Mouse (Mus musculus) myocyte (in vitro differentiated cells): ENCODE measurements around the gene Ttyh1. TPM values are rescaled to one million over a fixed set of nuclear protein-coding genes. Genes with fewer than 3 reads are reported as not detected.

Experiments used
- H3K27me3 ChIP-seq: one replicate; pipeline ENCODE4 v1.6.1; 2011; ENCODE audit not compliant: control insufficient read depth, insufficient read depth, insufficient read length
- H3K36me3 ChIP-seq: one replicate; pipeline ENCODE4 v1.6.1; 2011; ENCODE audit not compliant: control insufficient read depth, insufficient read depth
- H3K4me2 ChIP-seq: one replicate; pipeline ENCODE4 v1.6.1; 2011; ENCODE audit warnings: low read depth, control low read depth
- H3K4me3 ChIP-seq: one replicate; pipeline ENCODE4 v1.5.1; 2011; ENCODE audit warnings: mild to moderate bottlenecking, control low read depth, moderate library complexity
- H3K79me2 ChIP-seq: one replicate; pipeline ENCODE4 v1.6.1; 2011; ENCODE audit not compliant: control insufficient read depth, insufficient read depth
- H3ac ChIP-seq: one replicate; pipeline ENCODE4 v1.6.1; 2011; ENCODE audit not compliant: control insufficient read depth, insufficient read length
- CEBPB ChIP-seq: IDR thresholded peaks from 2 replicates; pipeline ENCODE4 v1.6.1; 2011; ENCODE audit warnings: mild to moderate bottlenecking, moderate library complexity; ENCODE audit not compliant: poor library complexity, insufficient read depth, severe bottlenecking
- E2F4 ChIP-seq: IDR thresholded peaks from one replicate; pipeline ENCODE4 v1.6.1; 2011; ENCODE audit warnings: mild to moderate bottlenecking, control low read depth, moderate library complexity; ENCODE audit not compliant: insufficient read depth
- MAX ChIP-seq: IDR thresholded peaks from one replicate; pipeline ENCODE4 v1.6.1; 2011; ENCODE audit warnings: low read depth, mild to moderate bottlenecking, control low read depth
- MYOD1 ChIP-seq, 3 experiments: IDR thresholded peaks; one replicate each; pipeline ENCODE4 v1.6.1; 2011; ENCODE audit warnings: control low read depth in 2 of 3, low read depth in 2 of 3, mild to moderate bottlenecking in 2 of 3, moderate library complexity in 1 of 3; ENCODE audit not compliant: insufficient read length in 2 of 3, control insufficient read depth in 1 of 3
- MYOG ChIP-seq, 3 experiments: IDR thresholded peaks; one replicate each; pipeline ENCODE4 v1.6.1; 2011; ENCODE audit warnings: control low read depth in 2 of 3, low read depth in 2 of 3, mild to moderate bottlenecking in 2 of 3; ENCODE audit not compliant: insufficient read length in 2 of 3, control insufficient read depth in 1 of 3, insufficient read depth in 1 of 3
- POLR2A ChIP-seq: IDR thresholded peaks from one replicate; pipeline ENCODE4 v1.6.1; 2011; ENCODE audit warnings: low read depth, mild to moderate bottlenecking, control low read depth, moderate library complexity; ENCODE audit not compliant: insufficient read length
- POLR2AphosphoS2 ChIP-seq: IDR thresholded peaks from one replicate; pipeline ENCODE4 v1.6.1; 2011; ENCODE audit warnings: low read depth, control low read depth; ENCODE audit not compliant: insufficient read length
- REST ChIP-seq: IDR thresholded peaks from one replicate; pipeline ENCODE4 v1.6.1; 2011; ENCODE audit warnings: mild to moderate bottlenecking, control low read depth, moderate library complexity; ENCODE audit not compliant: insufficient read depth, insufficient read length
- SRF ChIP-seq: IDR thresholded peaks from one replicate; pipeline ENCODE4 v1.6.1; 2011; ENCODE audit warnings: low read depth; ENCODE audit not compliant: control insufficient read depth, insufficient read length
- TCF12 ChIP-seq: IDR thresholded peaks from one replicate; pipeline ENCODE4 v1.6.1; 2011; ENCODE audit warnings: mild to moderate bottlenecking, control low read depth; ENCODE audit not compliant: poor library complexity, insufficient read depth, severe bottlenecking
- TCF3 ChIP-seq: IDR thresholded peaks from one replicate; pipeline ENCODE4 v1.6.1; 2011; ENCODE audit warnings: low read depth, control low read depth; ENCODE audit not compliant: insufficient read length
- USF1 ChIP-seq: IDR thresholded peaks from one replicate; pipeline ENCODE4 v1.6.1; 2011; ENCODE audit warnings: low read depth, mild to moderate bottlenecking, control low read depth, moderate library complexity
- polyA plus RNA-seq: library from polyadenylated mRNA; unstranded; fragments of >200 nt; fragmentation: generic; extraction: Trizol; gene quantifications from one replicate; pipeline ENCODE4 v1.2.1, GENCODE M21; 2012; ENCODE audit warnings: missing spikeins

The Ttyh1 gene
- polyA plus RNA-seq, 1 experiment, result 0.10 TPM

- Histone ChIP-seq H3K27me3 (no peaks in the 10 kb centered on the region), H3K79me2 (no peaks in the 10 kb centered on the region), H3K36me3 (no peaks in the 10 kb centered on the region), H3K4me3 (no peak overlapping the region), H3K4me2 (no peak overlapping the region), H3ac (no peak overlapping the region)
- TF ChIP-seq E2F4 (no peak), TCF12 (no peak), CEBPB (no peak), TCF3 (no peak), SRF (no peak), REST (no peak), MYOG (IDR thresholded peaks at IDR 0.05; ENCODE audit: control insufficient read depth in 1 of 3, insufficient read depth in 1 of 3, insufficient read length in 2 of 3, low read depth in 2 of 3) (no peak), POLR2A (no peak), POLR2AphosphoS2 (no peak), USF1 (no peak), MYOD1 (IDR thresholded peaks at IDR 0.05; ENCODE audit: control insufficient read depth in 1 of 3, insufficient read length in 2 of 3, low read depth in 2 of 3) (no peak), MAX (no peak)
Measured at GRCm38 (mm10) chr7:4101144-4101543, 18.1 kb upstream of the Ttyh1 start.

GRCm38 (mm10) chr7:4103411-4103810 lies 15.8 kb upstream of the Ttyh1 start:
- no peak overlapping the region for H3K4me3 ChIP-seq
- H3K4me2 ChIP-seq, result no peak overlapping the region
- H3K36me3 ChIP-seq, result no peaks in the 10 kb centered on the region
- H3K79me2 ChIP-seq, result no peaks in the 10 kb centered on the region
- TF ChIP-seq MYOG (IDR thresholded peaks at IDR 0.05; ENCODE audit: control insufficient read depth in 1 of 3, insufficient read depth in 1 of 3, insufficient read length in 2 of 3, low read depth in 2 of 3) (no peak), CEBPB (no peak), SRF (no peak), TCF3 (no peak), E2F4 (no peak)
- H3ac ChIP-seq, result no peak overlapping the region
- no peaks in the 10 kb centered on the region for H3K27me3 ChIP-seq

GRCm38 (mm10) chr7:4111766-4112165 lies 7.4 kb upstream of the Ttyh1 start:
- no peaks in the 10 kb centered on the region for H3K27me3 ChIP-seq
- no peak overlapping the region for H3K4me3 ChIP-seq
- no peak overlapping the region for H3ac ChIP-seq
- H3K36me3 ChIP-seq, result no peaks in the 10 kb centered on the region
- no peak for TF ChIP-seq CEBPB
- no peak for TF ChIP-seq USF1
- no peak for TF ChIP-seq TCF3
- no peak for TF ChIP-seq REST
- TF ChIP-seq MAX, result no peak
- no peak for TF ChIP-seq MYOD1 (IDR thresholded peaks at IDR 0.05; ENCODE audit: control insufficient read depth in 1 of 3, insufficient read length in 2 of 3, low read depth in 2 of 3)
- no peaks in the 10 kb centered on the region for H3K79me2 ChIP-seq
- H3K4me2 ChIP-seq, result no peak overlapping the region

GRCm38 (mm10) chr7:4117050-4117814 lies 2.0 kb upstream of the Ttyh1 start:
- Histone ChIP-seq H3K79me2 (no peaks in the 10 kb centered on the region), H3K4me2 (no peak overlapping the region), H3ac (no peak overlapping the region), H3K27me3 (peaks cover 24% of the 10 kb centered on the region), H3K4me3 (no peak overlapping the region), H3K36me3 (no peaks in the 10 kb centered on the region)
- TF ChIP-seq SRF (no peak), TCF3 (no peak), TCF12 (no peak), REST (no peak), MYOG (IDR thresholded peaks at IDR 0.05; ENCODE audit: control insufficient read depth in 1 of 3, insufficient read depth in 1 of 3, insufficient read length in 2 of 3, low read depth in 2 of 3) (no peak), POLR2AphosphoS2 (no peak), POLR2A (no peak), MYOD1 (IDR thresholded peaks at IDR 0.05; ENCODE audit: control insufficient read depth in 1 of 3, insufficient read length in 2 of 3, low read depth in 2 of 3) (no peak), MAX (no peak), CEBPB (no peak), E2F4 (no peak), USF1 (no peak)
